Mouse (Mus musculus) kidney, postnatal 36 days (tissue): ENCODE results near the gene Gm10160.

Experiments used
- DNase-seq, 2 experiments: peaks; one replicate each; pipeline ENCODE4 v3.0.0; 2021 to 2022; ENCODE audit warnings: mixed read lengths in 2 of 2

Gene Gm10160

DNA sequence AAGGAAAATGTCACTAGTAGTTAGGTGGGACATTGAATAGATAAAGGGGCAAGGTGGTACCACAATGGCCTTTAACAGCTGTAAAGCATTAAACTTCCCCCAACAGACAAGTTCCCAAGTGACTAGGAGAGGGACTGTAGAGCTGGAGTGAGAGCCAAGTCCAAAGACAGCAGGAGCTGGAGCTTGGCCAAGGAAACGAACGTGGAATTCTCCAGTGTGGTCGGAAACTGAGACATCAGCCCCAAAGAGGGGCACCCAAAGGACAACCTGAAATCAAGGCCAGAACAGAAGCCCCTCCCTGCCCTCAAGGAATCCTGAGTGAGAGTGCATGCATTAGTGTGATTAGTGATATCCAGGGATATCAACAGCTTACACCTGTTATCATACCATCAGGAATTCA, 30.2 kb downstream of the Gm10160 start:
- DNase-seq = peak; percentile 63 to 82

DNA sequence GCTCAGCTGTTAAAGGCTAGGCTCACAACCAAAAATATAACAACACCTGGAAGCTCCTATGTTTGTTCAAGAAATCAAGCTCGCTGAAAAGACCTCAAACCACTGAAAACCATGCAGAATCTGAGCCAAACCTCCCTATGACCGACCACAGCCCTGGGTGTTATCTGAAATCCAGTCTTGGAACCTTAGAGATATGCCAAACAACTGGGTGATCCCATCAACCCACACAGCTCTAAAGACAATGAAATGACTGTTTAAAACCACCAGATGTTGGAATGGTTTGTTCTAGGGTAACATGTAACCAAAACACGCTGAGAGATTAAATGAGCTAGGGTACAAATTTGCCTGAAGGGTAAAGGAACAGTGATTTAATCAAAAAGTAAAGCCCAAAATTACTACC, 30.7 kb downstream of the Gm10160 start:
- no peak for DNase-seq

DNA sequence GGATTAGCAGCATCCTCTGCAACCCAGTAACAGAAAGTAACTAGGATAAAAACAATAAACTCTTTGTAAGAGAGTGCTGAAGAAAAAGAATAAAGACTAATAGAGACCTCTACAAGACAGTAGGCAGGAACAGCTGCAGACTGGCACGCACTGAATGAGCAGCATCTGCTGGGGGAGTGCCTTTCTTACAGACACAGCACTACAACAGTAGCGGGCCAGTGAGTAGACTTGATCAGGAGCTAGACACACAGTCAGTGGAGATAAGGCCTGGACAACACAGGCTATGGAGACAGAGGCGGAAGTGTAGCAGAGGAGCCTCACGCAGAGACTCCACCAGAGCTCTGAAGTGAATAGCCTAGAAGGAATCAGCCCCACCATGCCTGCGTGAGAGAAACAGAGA, 49.5 kb downstream of the Gm10160 start:
- no peak for DNase-seq
